Mouse (Mus musculus): ENCODE data around the gene Ofd1. TPM values are rescaled to one million over a fixed set of nuclear protein-coding genes. Genes with fewer than 3 reads are reported as not detected.

The Ofd1 gene
- polyA plus RNA-seq, 1 experiment from 2014 or later: 9.7 TPM

GRCm38 (mm10) chrX:166383606-166384005 lies 56.9 kb downstream of the Ofd1 start:
- H3K4me3 ChIP-seq (ENCODE audit: low read length): no peak overlapping the region
- WGBS: 78% methylated on average over 2 of the region's 2 CpGs
- H3K36me3 ChIP-seq (ENCODE audit: control insufficient read depth, insufficient read depth, low read length): no peaks in the 10 kb centered on the region
- no peak overlapping the region for H3K4me2 ChIP-seq (replicated peaks; ENCODE audit: low read depth, low read length)
- 0 out of 2 replicates have a peak, but pooled peaks cover 3% of the 10 kb centered on the region for H3K27me3 ChIP-seq (ENCODE audit: control insufficient read depth, insufficient read depth, low read length)
- H3K9me3 ChIP-seq (ENCODE audit: control insufficient read depth, low read length): no peaks in the 10 kb centered on the region
- H3K9ac ChIP-seq (ENCODE audit: low read depth, low read length): no peak overlapping the region
- no peak overlapping the region for H3K27ac ChIP-seq (ENCODE audit: low read depth, low read length)
- no peaks in the 10 kb centered on the region for H3K4me1 ChIP-seq (ENCODE audit: control insufficient read depth, insufficient read depth, low read length)
- no peak for ATAC-seq (ENCODE audit: low FRiP score, low TSS enrichment)

- H3K4me1 ChIP-seq (ENCODE audit: control insufficient read depth, insufficient read depth, low read length): no peaks in the 10 kb centered on the region
- H3K9ac ChIP-seq (ENCODE audit: low read depth, low read length): no peak overlapping the region
- no peaks in the 10 kb centered on the region for H3K9me3 ChIP-seq (ENCODE audit: control insufficient read depth, low read length)
- no peak for ATAC-seq (ENCODE audit: low FRiP score, low TSS enrichment)
- H3K4me2 ChIP-seq (replicated peaks; ENCODE audit: low read depth, low read length): no peak overlapping the region
- 84% methylated on average over 5 of the region's 5 CpGs for WGBS
- H3K27ac ChIP-seq (ENCODE audit: low read depth, low read length): no peak overlapping the region
- H3K27me3 ChIP-seq (ENCODE audit: control insufficient read depth, insufficient read depth, low read length): peaks cover 3% of the 10 kb centered on the region; the same call in 1 of the 2 replicates
- H3K4me3 ChIP-seq (ENCODE audit: low read length): no peak overlapping the region
- H3K36me3 ChIP-seq (ENCODE audit: control insufficient read depth, insufficient read depth, low read length): no peaks in the 10 kb centered on the region
These were observed 61.9 kb downstream of the Ofd1 start for GRCm38 (mm10) chrX:166378652-166379051.

DNA sequence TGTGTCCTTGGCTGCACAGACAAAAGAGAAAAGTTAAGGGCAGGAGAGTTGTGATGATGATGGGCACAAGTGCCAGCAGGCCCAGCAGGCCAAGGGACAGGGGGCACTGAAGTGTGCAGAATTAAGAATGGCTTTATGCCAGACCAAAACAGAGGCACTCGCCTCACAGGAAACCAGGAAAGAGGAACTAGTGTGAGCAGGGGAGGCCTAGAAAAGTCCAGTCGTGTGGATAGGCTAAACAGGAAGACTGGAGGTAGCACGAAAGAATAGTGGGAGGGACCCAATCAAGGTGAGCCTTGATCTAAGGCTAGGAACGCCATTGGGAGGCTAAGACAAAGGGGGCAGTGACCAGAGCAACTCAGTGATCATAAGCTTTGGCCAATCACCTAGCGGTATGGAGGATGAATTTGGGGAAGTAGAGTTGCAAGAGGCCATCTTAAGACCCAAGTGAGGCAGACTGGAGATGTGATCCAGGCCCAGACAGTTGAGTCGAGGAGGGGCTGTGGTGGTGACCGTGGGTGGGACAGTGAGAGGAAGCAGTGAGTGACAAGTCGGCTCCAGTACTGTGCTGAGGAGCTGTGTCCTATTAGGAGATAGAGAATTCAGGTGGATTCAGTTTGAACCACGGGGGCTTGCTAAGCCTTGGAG lies 63.7 kb downstream of the Ofd1 start:
- ATAC-seq (ENCODE audit: low FRiP score, low TSS enrichment): no peak
- no peak overlapping the region for H3K9ac ChIP-seq (ENCODE audit: low read depth, low read length)
- no peak overlapping the region for H3K4me3 ChIP-seq (ENCODE audit: low read length)
- no peaks in the 10 kb centered on the region; the same call in 1 of the 2 replicates for H3K27me3 ChIP-seq (ENCODE audit: control insufficient read depth, insufficient read depth, low read length)
- no peak overlapping the region for H3K4me2 ChIP-seq (replicated peaks; ENCODE audit: low read depth, low read length)
- 84% methylated on average over 9 of the region's 9 CpGs for WGBS
- H3K9me3 ChIP-seq (ENCODE audit: control insufficient read depth, low read length): no peaks in the 10 kb centered on the region
- H3K4me1 ChIP-seq (ENCODE audit: control insufficient read depth, insufficient read depth, low read length): no peaks in the 10 kb centered on the region
- no peak overlapping the region for H3K27ac ChIP-seq (ENCODE audit: low read depth, low read length)
- H3K36me3 ChIP-seq (ENCODE audit: control insufficient read depth, insufficient read depth, low read length): no peaks in the 10 kb centered on the region

DNA sequence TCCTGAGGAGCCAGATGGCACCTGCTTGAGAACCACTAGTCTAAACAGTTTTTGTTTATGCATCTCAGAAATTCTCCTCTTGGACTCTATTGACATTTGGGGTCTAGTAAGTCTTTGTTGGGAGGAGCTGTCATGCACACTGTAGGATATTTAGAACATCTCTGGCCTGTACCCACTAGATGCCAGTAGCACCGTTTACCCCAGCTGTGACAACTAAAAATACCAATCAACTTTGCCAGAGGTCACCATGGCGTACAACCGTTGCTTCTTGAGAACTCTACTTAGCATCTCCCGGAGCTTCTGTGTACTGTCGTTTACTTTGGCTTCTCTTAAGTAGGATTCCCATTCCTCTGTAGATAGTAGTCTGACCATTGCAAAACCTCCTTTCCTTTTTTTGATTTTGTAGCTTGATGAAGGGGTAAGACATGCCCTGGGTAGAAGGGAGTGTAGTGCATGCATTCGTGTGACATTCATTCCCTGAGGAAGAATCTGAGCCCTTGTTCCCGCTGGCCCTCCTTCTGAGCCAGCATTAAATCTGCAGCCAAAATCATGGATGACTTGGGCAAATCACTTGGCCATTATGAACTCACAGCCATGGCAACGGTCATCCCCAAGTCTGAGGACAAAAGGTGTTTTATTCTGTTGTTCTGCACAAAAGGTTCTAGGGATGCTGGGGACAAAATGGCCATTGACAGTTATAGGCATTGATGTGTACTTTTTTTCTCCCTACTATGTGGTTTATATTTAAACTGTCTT lies 74.9 kb downstream of the Ofd1 start:
- no peaks in the 10 kb centered on the region for H3K9me3 ChIP-seq (ENCODE audit: control insufficient read depth, low read length)
- no peaks in the 10 kb centered on the region for H3K36me3 ChIP-seq (ENCODE audit: control insufficient read depth, insufficient read depth, low read length)
- no peak overlapping the region for H3K4me2 ChIP-seq (replicated peaks; ENCODE audit: low read depth, low read length)
- no peak overlapping the region for H3K27ac ChIP-seq (ENCODE audit: low read depth, low read length)
- ATAC-seq (ENCODE audit: low FRiP score, low TSS enrichment): no peak
- H3K4me1 ChIP-seq (ENCODE audit: control insufficient read depth, insufficient read depth, low read length): no peaks in the 10 kb centered on the region
- H3K4me3 ChIP-seq (ENCODE audit: low read length): no peak overlapping the region
- WGBS: 84% methylated on average over 8 of the region's 8 CpGs
- no peaks in the 10 kb centered on the region for H3K27me3 ChIP-seq (ENCODE audit: control insufficient read depth, insufficient read depth, low read length)
- H3K9ac ChIP-seq (ENCODE audit: low read depth, low read length): no peak overlapping the region

DNA sequence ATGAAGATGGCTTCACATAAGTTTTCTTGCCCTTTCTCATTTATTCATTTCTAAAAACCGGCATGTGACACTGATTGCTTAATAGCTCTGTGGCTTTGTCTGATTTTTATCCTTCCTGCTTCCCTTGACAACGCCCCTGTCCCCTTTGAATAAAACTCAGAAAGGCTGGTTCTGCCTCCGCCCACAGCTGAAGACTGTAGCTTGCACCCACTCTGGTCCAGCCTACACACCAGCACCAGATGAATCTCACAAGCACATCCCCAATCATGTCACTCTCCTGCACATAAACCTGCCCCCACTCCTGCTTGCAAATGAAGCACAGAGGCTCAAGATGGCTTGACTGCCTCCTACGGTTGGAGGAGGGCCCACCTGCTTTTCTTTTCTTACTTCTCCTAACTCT lies 80.0 kb downstream of the Ofd1 start:
- no peak for ATAC-seq (ENCODE audit: low FRiP score, low TSS enrichment)
- no peak overlapping the region for H3K27ac ChIP-seq (ENCODE audit: low read depth, low read length)
- H3K9me3 ChIP-seq (ENCODE audit: control insufficient read depth, low read length): no peaks in the 10 kb centered on the region
- 79% methylated on average over 4 of the region's 4 CpGs for WGBS
- no peak overlapping the region for H3K9ac ChIP-seq (ENCODE audit: low read depth, low read length)
- H3K27me3 ChIP-seq (ENCODE audit: control insufficient read depth, insufficient read depth, low read length): no peaks in the 10 kb centered on the region
- no peak overlapping the region for H3K4me3 ChIP-seq (ENCODE audit: low read length)
- no peaks in the 10 kb centered on the region for H3K4me1 ChIP-seq (ENCODE audit: control insufficient read depth, insufficient read depth, low read length)
- H3K36me3 ChIP-seq (ENCODE audit: control insufficient read depth, insufficient read depth, low read length): no peaks in the 10 kb centered on the region
- no peak overlapping the region for H3K4me2 ChIP-seq (replicated peaks; ENCODE audit: low read depth, low read length)

DNA sequence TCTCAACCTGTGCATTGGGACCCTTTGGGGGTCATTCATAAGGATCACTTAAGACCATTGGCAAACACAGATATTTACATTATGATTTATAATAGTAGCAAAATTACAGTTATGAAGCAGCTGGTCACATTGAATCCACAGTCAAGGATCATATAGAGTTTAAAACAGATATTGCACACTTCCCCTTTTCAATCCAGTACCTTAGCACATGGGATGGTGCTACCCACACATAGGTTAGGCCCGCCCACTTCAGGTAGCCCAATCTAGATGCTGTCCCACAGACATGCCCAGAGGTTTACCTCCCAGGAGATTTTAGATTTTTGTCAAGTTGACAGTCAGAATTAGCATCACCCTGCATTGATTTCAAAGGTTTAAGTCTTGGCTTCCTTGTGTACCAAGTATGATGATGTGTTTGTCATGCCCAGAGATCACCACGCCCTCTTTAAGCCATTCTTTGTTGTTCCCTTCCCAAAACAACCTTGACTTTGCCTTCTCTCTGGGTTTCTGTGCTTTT lies 80.5 kb downstream of the Ofd1 start:
- ATAC-seq (ENCODE audit: low FRiP score, low TSS enrichment): no peak
- H3K36me3 ChIP-seq (ENCODE audit: control insufficient read depth, insufficient read depth, low read length): no peaks in the 10 kb centered on the region

GRCm38 (mm10) chrX:166358955-166359354 lies 81.5 kb downstream of the Ofd1 start:
- no peak overlapping the region for H3K9ac ChIP-seq (ENCODE audit: low read depth, low read length)
- H3K9me3 ChIP-seq (ENCODE audit: control insufficient read depth, low read length): no peaks in the 10 kb centered on the region
- no peaks in the 10 kb centered on the region for H3K27me3 ChIP-seq (ENCODE audit: control insufficient read depth, insufficient read depth, low read length)

More for the DNA sequence above, 80.5 kb downstream of the Ofd1 start:
- 85% methylated on average over 2 of the region's 2 CpGs for WGBS
- Histone ChIP-seq H3K27me3 (ENCODE audit: control insufficient read depth, insufficient read depth, low read length) (no peaks in the 10 kb centered on the region), H3K4me1 (ENCODE audit: control insufficient read depth, insufficient read depth, low read length) (no peaks in the 10 kb centered on the region), H3K4me3 (ENCODE audit: low read length) (no peak overlapping the region), H3K9ac (ENCODE audit: low read depth, low read length) (no peak overlapping the region), H3K9me3 (ENCODE audit: control insufficient read depth, low read length) (no peaks in the 10 kb centered on the region), H3K27ac (ENCODE audit: low read depth, low read length) (no peak overlapping the region), H3K4me2 (replicated peaks; ENCODE audit: low read depth, low read length) (no peak overlapping the region)

GRCm38 (mm10) chrX:166356276-166356675 lies 84.2 kb downstream of the Ofd1 start:
- Histone ChIP-seq H3K9ac (ENCODE audit: low read depth, low read length) (no peak overlapping the region), H3K4me3 (ENCODE audit: low read length) (no peak overlapping the region), H3K9me3 (ENCODE audit: control insufficient read depth, low read length) (no peaks in the 10 kb centered on the region), H3K4me2 (replicated peaks; ENCODE audit: low read depth, low read length) (no peak overlapping the region), H3K27me3 (ENCODE audit: control insufficient read depth, insufficient read depth, low read length) (no peaks in the 10 kb centered on the region), H3K27ac (ENCODE audit: low read depth, low read length) (no peak overlapping the region), H3K36me3 (ENCODE audit: control insufficient read depth, insufficient read depth, low read length) (no peaks in the 10 kb centered on the region), H3K4me1 (ENCODE audit: control insufficient read depth, insufficient read depth, low read length) (no peaks in the 10 kb centered on the region)
- 84% methylated on average over 3 of the region's 3 CpGs for WGBS
- no peak for ATAC-seq (ENCODE audit: low FRiP score, low TSS enrichment)

More at GRCm38 (mm10) chrX:166358955-166359354, 81.5 kb downstream of the Ofd1 start:
- Histone ChIP-seq H3K4me1 (ENCODE audit: control insufficient read depth, insufficient read depth, low read length) (no peaks in the 10 kb centered on the region), H3K27ac (ENCODE audit: low read depth, low read length) (no peak overlapping the region), H3K36me3 (ENCODE audit: control insufficient read depth, insufficient read depth, low read length) (no peaks in the 10 kb centered on the region), H3K4me3 (ENCODE audit: low read length) (no peak overlapping the region), H3K4me2 (replicated peaks; ENCODE audit: low read depth, low read length) (no peak overlapping the region)
- WGBS: 86% methylated on average over 2 of the region's 2 CpGs
- ATAC-seq (ENCODE audit: low FRiP score, low TSS enrichment): no peak

DNA sequence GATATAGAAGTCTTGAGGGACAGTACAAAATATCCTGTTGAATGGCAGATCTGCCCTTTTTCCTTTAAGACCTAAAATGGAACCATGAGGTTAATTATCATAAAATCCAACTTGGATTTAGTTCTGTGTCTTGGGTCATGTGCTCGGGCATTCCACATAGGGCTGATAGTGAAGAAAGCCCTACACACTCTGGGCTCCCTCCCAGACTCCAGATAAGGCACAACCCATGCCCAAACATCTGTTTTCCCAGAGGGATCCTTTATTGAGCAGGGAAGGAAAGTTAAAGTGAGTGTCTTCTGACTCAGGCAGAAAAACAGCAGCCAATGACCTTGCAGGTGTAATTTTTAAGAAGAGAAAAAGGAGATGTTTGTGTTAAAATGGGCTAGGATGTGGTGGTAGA lies 85.6 kb downstream of the Ofd1 start:
- no peak overlapping the region for H3K4me3 ChIP-seq (ENCODE audit: low read length)
- no peak overlapping the region for H3K27ac ChIP-seq (ENCODE audit: low read depth, low read length)
- no peaks in the 10 kb centered on the region for H3K36me3 ChIP-seq (ENCODE audit: control insufficient read depth, insufficient read depth, low read length)
- H3K9ac ChIP-seq (ENCODE audit: low read depth, low read length): no peak overlapping the region
- WGBS: 58% methylated on average over 1 of the region's 1 CpGs
- H3K27me3 ChIP-seq (ENCODE audit: control insufficient read depth, insufficient read depth, low read length): no peaks in the 10 kb centered on the region
- no peaks in the 10 kb centered on the region for H3K9me3 ChIP-seq (ENCODE audit: control insufficient read depth, low read length)
- no peak for ATAC-seq (ENCODE audit: low FRiP score, low TSS enrichment)
- no peak overlapping the region for H3K4me2 ChIP-seq (replicated peaks; ENCODE audit: low read depth, low read length)
- H3K4me1 ChIP-seq (ENCODE audit: control insufficient read depth, insufficient read depth, low read length): no peaks in the 10 kb centered on the region

Measured in kidney, embryonic 14.5 days (tissue).